Mouse (Mus musculus): ENCODE data around the gene Sowaha. TPM values are rescaled to one million over a fixed set of nuclear protein-coding genes. Genes with fewer than 3 reads are reported as not detected.

Sowaha gene
- polyA plus RNA-seq, 1 experiment from 2014 or later, result 1.1 TPM

GRCm38 (mm10) chr11:53457372-53457954, 22.6 kb downstream of the Sowaha start:
- WGBS, result 6% methylated on average over 29 of the region's 29 CpGs
- Histone ChIP-seq H3K36me3 (ENCODE audit: control insufficient read depth, insufficient read depth, low read length) (no peaks in the 10 kb centered on the region), H3K27ac (ENCODE audit: low read depth, low read length) (peak overlapping the region; percentile 30; the same call in 1 of the 2 replicates), H3K4me1 (replicated peaks; ENCODE audit: control insufficient read depth, insufficient read depth, low read length) (peaks cover 3% of the 10 kb centered on the region; the same call in 1 of the 2 replicates), H3K27me3 (replicated peaks; ENCODE audit: control insufficient read depth, insufficient read depth, low read length) (peaks cover 28% of the 10 kb centered on the region), H3K4me2 (peak overlapping the region; percentile 93), H3K9ac (ENCODE audit: low read depth, low read length) (peak overlapping the region; percentile 63), H3K9me3 (ENCODE audit: control insufficient read depth, low read length) (no peaks in the 10 kb centered on the region), H3K4me3 (ENCODE audit: low read depth, low read length) (peak overlapping the region; percentile 61)
- no peak for DNase-seq (ENCODE audit: low spot score)
- ATAC-seq (replicated peaks; ENCODE audit: low FRiP score), result peak; percentile 28; the same call in 1 of the 2 replicates

GRCm38 (mm10) chr11:53456474-53457371, 23.4 kb downstream of the Sowaha start, which contains the start of the genes Gm10447 and Shroom1:
Gene Gm10447, minus strand, starts transcription at chr11:53457110.
Gene Shroom1, plus strand, starts transcription at chr11:53457205.
- peaks cover 22% of the 10 kb centered on the region for H3K27me3 ChIP-seq (replicated peaks; ENCODE audit: control insufficient read depth, insufficient read depth, low read length)
- peak; percentile 74 for ATAC-seq (replicated peaks; ENCODE audit: low FRiP score)
- H3K4me1 ChIP-seq (replicated peaks; ENCODE audit: control insufficient read depth, insufficient read depth, low read length), result no peaks in the 10 kb centered on the region; the same call in 1 of the 2 replicates
- no peaks in the 10 kb centered on the region for H3K9me3 ChIP-seq (ENCODE audit: control insufficient read depth, low read length)
- peak within 1 kb of the TSS; percentile 61 for H3K4me3 ChIP-seq (ENCODE audit: low read depth, low read length)
- peak; percentile 63 for DNase-seq (ENCODE audit: low spot score)
- H3K9ac ChIP-seq (ENCODE audit: low read depth, low read length), result peak within 1 kb of the TSS; percentile 63
- peak within 1 kb of the TSS; percentile 93 for H3K4me2 ChIP-seq
- 4% methylated on average over 42 of the region's 42 CpGs for WGBS
- no peaks in the 10 kb centered on the region for H3K36me3 ChIP-seq (ENCODE audit: control insufficient read depth, insufficient read depth, low read length)
- H3K27ac ChIP-seq (ENCODE audit: low read depth, low read length), result peak within 1 kb of the TSS; percentile 30; the same call in 1 of the 2 replicates

- DNase-seq (ENCODE audit: low spot score) (no peak), ATAC-seq (replicated peaks; ENCODE audit: low FRiP score) (no peak)
- Histone ChIP-seq H3K4me2 (no peak overlapping the region), H3K9ac (ENCODE audit: low read depth, low read length) (no peak overlapping the region), H3K27ac (ENCODE audit: low read depth, low read length) (no peak overlapping the region), H3K27me3 (replicated peaks; ENCODE audit: control insufficient read depth, insufficient read depth, low read length) (peaks cover 15% of the 10 kb centered on the region), H3K36me3 (ENCODE audit: control insufficient read depth, insufficient read depth, low read length) (no peaks in the 10 kb centered on the region), H3K4me1 (replicated peaks; ENCODE audit: control insufficient read depth, insufficient read depth, low read length) (0 out of 2 replicates have a peak, but pooled peaks cover 2% of the 10 kb centered on the region), H3K4me3 (ENCODE audit: low read depth, low read length) (no peak overlapping the region), H3K9me3 (ENCODE audit: control insufficient read depth, low read length) (no peaks in the 10 kb centered on the region)
- 80% methylated on average over 5 of the region's 5 CpGs for WGBS
These were observed 27.0 kb downstream of the Sowaha start for GRCm38 (mm10) chr11:53453031-53453430.

- DNase-seq (ENCODE audit: low spot score) (no peak), ATAC-seq (replicated peaks; ENCODE audit: low FRiP score) (no peak)
- Histone ChIP-seq H3K36me3 (ENCODE audit: control insufficient read depth, insufficient read depth, low read length) (no peaks in the 10 kb centered on the region), H3K27me3 (replicated peaks; ENCODE audit: control insufficient read depth, insufficient read depth, low read length) (peaks cover 9% of the 10 kb centered on the region), H3K27ac (ENCODE audit: low read depth, low read length) (no peak overlapping the region), H3K4me1 (replicated peaks; ENCODE audit: control insufficient read depth, insufficient read depth, low read length) (0 out of 2 replicates have a peak, but pooled peaks cover 2% of the 10 kb centered on the region), H3K9ac (ENCODE audit: low read depth, low read length) (no peak overlapping the region), H3K4me3 (ENCODE audit: low read depth, low read length) (no peak overlapping the region), H3K4me2 (no peak overlapping the region), H3K9me3 (ENCODE audit: control insufficient read depth, low read length) (no peaks in the 10 kb centered on the region)
- WGBS, result 95% methylated on average over 9 of the region's 9 CpGs
These were observed 27.7 kb downstream of the Sowaha start for GRCm38 (mm10) chr11:53452396-53452795.

GRCm38 (mm10) chr11:53451361-53451760, 28.7 kb downstream of the Sowaha start:
- no peak overlapping the region for H3K27ac ChIP-seq (ENCODE audit: low read depth, low read length)
- WGBS, result 66% methylated on average over 2 of the region's 2 CpGs
- H3K4me2 ChIP-seq, result no peak overlapping the region
- H3K4me3 ChIP-seq (ENCODE audit: low read depth, low read length), result no peak overlapping the region
- H3K9me3 ChIP-seq (ENCODE audit: control insufficient read depth, low read length), result no peaks in the 10 kb centered on the region
- H3K36me3 ChIP-seq (ENCODE audit: control insufficient read depth, insufficient read depth, low read length), result no peaks in the 10 kb centered on the region
- 0 out of 2 replicates have a peak, but pooled peaks cover 2% of the 10 kb centered on the region for H3K4me1 ChIP-seq (replicated peaks; ENCODE audit: control insufficient read depth, insufficient read depth, low read length)
- H3K27me3 ChIP-seq (replicated peaks; ENCODE audit: control insufficient read depth, insufficient read depth, low read length), result peaks cover 4% of the 10 kb centered on the region
- DNase-seq (ENCODE audit: low spot score) (no peak), ATAC-seq (replicated peaks; ENCODE audit: low FRiP score) (no peak)
- H3K9ac ChIP-seq (ENCODE audit: low read depth, low read length), result no peak overlapping the region

- no peak overlapping the region for H3K27ac ChIP-seq (ENCODE audit: low read depth, low read length)
- ATAC-seq (replicated peaks; ENCODE audit: low FRiP score) (no peak), DNase-seq (ENCODE audit: low spot score) (no peak)
- peaks cover 4% of the 10 kb centered on the region; the same call in 1 of the 2 replicates for H3K4me1 ChIP-seq (replicated peaks; ENCODE audit: control insufficient read depth, insufficient read depth, low read length)
- no peak overlapping the region for H3K9ac ChIP-seq (ENCODE audit: low read depth, low read length)
- H3K4me2 ChIP-seq, result no peak overlapping the region
- H3K27me3 ChIP-seq (replicated peaks; ENCODE audit: control insufficient read depth, insufficient read depth, low read length), result peaks cover 4% of the 10 kb centered on the region
- 36% methylated on average over 15 of the region's 15 CpGs for WGBS
- H3K36me3 ChIP-seq (ENCODE audit: control insufficient read depth, insufficient read depth, low read length), result no peaks in the 10 kb centered on the region
- no peak overlapping the region for H3K4me3 ChIP-seq (ENCODE audit: low read depth, low read length)
- H3K9me3 ChIP-seq (ENCODE audit: control insufficient read depth, low read length), result no peaks in the 10 kb centered on the region
These were observed 29.9 kb downstream of the Sowaha start for GRCm38 (mm10) chr11:53450070-53450705.

GRCm38 (mm10) chr11:53448529-53448928, 31.5 kb downstream of the Sowaha start:
- H3K9me3 ChIP-seq (ENCODE audit: control insufficient read depth, low read length), result no peaks in the 10 kb centered on the region
- H3K4me2 ChIP-seq, result no peak overlapping the region
- DNase-seq (ENCODE audit: low spot score) (no peak), ATAC-seq (replicated peaks; ENCODE audit: low FRiP score) (no peak)
- H3K4me1 ChIP-seq (replicated peaks; ENCODE audit: control insufficient read depth, insufficient read depth, low read length), result peaks cover 6% of the 10 kb centered on the region; the same call in 1 of the 2 replicates
- WGBS, result 71% methylated on average over 1 of the region's 1 CpGs
- peaks cover 4% of the 10 kb centered on the region for H3K27me3 ChIP-seq (replicated peaks; ENCODE audit: control insufficient read depth, insufficient read depth, low read length)
- H3K36me3 ChIP-seq (ENCODE audit: control insufficient read depth, insufficient read depth, low read length), result no peaks in the 10 kb centered on the region
- no peak overlapping the region for H3K27ac ChIP-seq (ENCODE audit: low read depth, low read length)
- no peak overlapping the region for H3K9ac ChIP-seq (ENCODE audit: low read depth, low read length)
- no peak overlapping the region for H3K4me3 ChIP-seq (ENCODE audit: low read depth, low read length)

- WGBS, result 90% methylated on average over 8 of the region's 8 CpGs
- Histone ChIP-seq H3K4me1 (replicated peaks; ENCODE audit: control insufficient read depth, insufficient read depth, low read length) (peaks cover 7% of the 10 kb centered on the region; the same call in 1 of the 2 replicates), H3K36me3 (ENCODE audit: control insufficient read depth, insufficient read depth, low read length) (no peaks in the 10 kb centered on the region), H3K9ac (ENCODE audit: low read depth, low read length) (no peak overlapping the region), H3K9me3 (ENCODE audit: control insufficient read depth, low read length) (no peaks in the 10 kb centered on the region), H3K27ac (ENCODE audit: low read depth, low read length) (no peak overlapping the region), H3K4me3 (ENCODE audit: low read depth, low read length) (no peak overlapping the region), H3K27me3 (replicated peaks; ENCODE audit: control insufficient read depth, insufficient read depth, low read length) (peaks cover 4% of the 10 kb centered on the region), H3K4me2 (no peak overlapping the region)
- no peak for DNase-seq (ENCODE audit: low spot score)
- no peak for ATAC-seq (replicated peaks; ENCODE audit: low FRiP score)
These were observed 32.1 kb downstream of the Sowaha start for GRCm38 (mm10) chr11:53447996-53448395.

Data from liver, embryonic 11.5 days (tissue).